Mouse (Mus musculus) frontal cortex, postnatal 25 days (tissue): Measurements from ENCODE around the gene Tcf7l1.

Experiments
- DNase-seq, 2 experiments: peaks; one replicate each; pipeline ENCODE4 v3.0.0; 2022; ENCODE audit warnings: low spot score in 2 of 2

Tcf7l1 gene

GRCm38 (mm10) chr6:72699467-72700126 lies 89.5 kb downstream of the Tcf7l1 start:
- no peak for DNase-seq

- DNase-seq, result no peak
These were observed 90.5 kb downstream of the Tcf7l1 start for GRCm38 (mm10) chr6:72698559-72698958.

GRCm38 (mm10) chr6:72696601-72697335 lies 92.3 kb downstream of the Tcf7l1 start:
- no peak for DNase-seq

- no peak for DNase-seq
These were observed 94.3 kb downstream of the Tcf7l1 start for GRCm38 (mm10) chr6:72694791-72695204.

GRCm38 (mm10) chr6:72694047-72694790 lies 94.8 kb downstream of the Tcf7l1 start:
- no peak for DNase-seq

GRCm38 (mm10) chr6:72692469-72692868 lies 96.6 kb downstream of the Tcf7l1 start:
- no peak for DNase-seq

GRCm38 (mm10) chr6:72691549-72691948 lies 97.5 kb downstream of the Tcf7l1 start:
- no peak for DNase-seq

GRCm38 (mm10) chr6:72690595-72690994 lies 98.5 kb downstream of the Tcf7l1 start:
- no peak for DNase-seq

GRCm38 (mm10) chr6:72690001-72690400 lies 99.1 kb downstream of the Tcf7l1 start:
- no peak for DNase-seq

GRCm38 (mm10) chr6:72689046-72689445 lies 100.0 kb downstream of the Tcf7l1 start:
- no peak for DNase-seq

GRCm38 (mm10) chr6:72685165-72685564 lies 103.9 kb downstream of the Tcf7l1 start:
- DNase-seq, result peak; percentile 11 to 25

GRCm38 (mm10) chr6:72684260-72684805 lies 104.7 kb downstream of the Tcf7l1 start:
- DNase-seq, result no peak

- DNase-seq, result no peak
These were observed 106.8 kb downstream of the Tcf7l1 start for GRCm38 (mm10) chr6:72682238-72682637.

GRCm38 (mm10) chr6:72680936-72681335 lies 108.1 kb downstream of the Tcf7l1 start:
- DNase-seq, result no peak

- DNase-seq, result no peak
These were observed 110.4 kb downstream of the Tcf7l1 start for GRCm38 (mm10) chr6:72678631-72679030.

- no peak for DNase-seq
These were observed 111.4 kb downstream of the Tcf7l1 start for GRCm38 (mm10) chr6:72677510-72678220.

GRCm38 (mm10) chr6:72677079-72677478 lies 112.0 kb downstream of the Tcf7l1 start:
- no peak for DNase-seq

- no peak for DNase-seq
These were observed 112.7 kb downstream of the Tcf7l1 start for GRCm38 (mm10) chr6:72676376-72676775.

- no peak for DNase-seq
These were observed 115.3 kb downstream of the Tcf7l1 start for GRCm38 (mm10) chr6:72673751-72674150.

GRCm38 (mm10) chr6:72671129-72671528 lies 117.9 kb downstream of the Tcf7l1 start:
- DNase-seq, result no peak

- peak; percentile 45 to 57 for DNase-seq
These were observed 122.0 kb downstream of the Tcf7l1 start for GRCm38 (mm10) chr6:72667021-72667420.

- DNase-seq, result no peak
These were observed 124.8 kb downstream of the Tcf7l1 start for GRCm38 (mm10) chr6:72664290-72664689.
